In genomic region chr4:141762102-141762598, GRCm38 (mm10) we compare ENCODE assay signal across 23 mouse cellular contexts. TPM values are rescaled to one million over a fixed set of nuclear protein-coding genes. Genes with fewer than 3 reads are reported as not detected.
"Had no signal": no experiment of that assay in that cellular context is flagged by ENCODE, and none has a peak within 500 bp of the region (broad histone marks: within the 10 kb centered on the region; RNA-seq: fewer than 3 reads in every experiment).

No protein-coding gene starts in this region.

- H3K27me3 ChIP-seq: intestine, embryonic 15.5 days; kidney, embryonic 15.5 days; limb, embryonic 12.5 days; limb, embryonic 15.5 days; midbrain, embryonic 12.5 days; midbrain, embryonic 15.5 days; neural tube, embryonic 12.5 days; neural tube, embryonic 15.5 days had no signal

- H3K9ac ChIP-seq: intestine, embryonic 15.5 days; kidney, embryonic 15.5 days; limb, embryonic 12.5 days; limb, embryonic 15.5 days; lung, embryonic 14.5 days; midbrain, embryonic 12.5 days; midbrain, embryonic 15.5 days; neural tube, embryonic 12.5 days; neural tube, embryonic 15.5 days had no signal

- H3K9me3 ChIP-seq: intestine, embryonic 15.5 days; kidney, embryonic 15.5 days; limb, embryonic 12.5 days; limb, embryonic 15.5 days; midbrain, embryonic 12.5 days; midbrain, embryonic 15.5 days; neural tube, embryonic 12.5 days; neural tube, embryonic 15.5 days had no signal

- ATAC-seq: intestine, embryonic 15.5 days; lung, postnatal 0 days; midbrain, embryonic 15.5 days had no signal

- H3K27ac ChIP-seq: intestine, embryonic 15.5 days; kidney, embryonic 15.5 days; limb, embryonic 12.5 days; limb, embryonic 15.5 days; macrophage; midbrain, embryonic 12.5 days; midbrain, embryonic 15.5 days; neural tube, embryonic 12.5 days; neural tube, embryonic 15.5 days; stomach, postnatal 0 days had no signal

- H3K4me3 ChIP-seq: intestine, embryonic 15.5 days; kidney, embryonic 15.5 days; limb, embryonic 12.5 days; limb, embryonic 15.5 days; midbrain, embryonic 12.5 days; midbrain, embryonic 15.5 days; neural tube, embryonic 12.5 days; neural tube, embryonic 15.5 days had no signal

- H3K4me1 ChIP-seq: limb, embryonic 12.5 days; midbrain, embryonic 12.5 days; neural tube, embryonic 12.5 days had no signal

- H3K4me2 ChIP-seq: intestine, embryonic 15.5 days; kidney, embryonic 15.5 days; limb, embryonic 12.5 days; limb, embryonic 15.5 days; lung, embryonic 14.5 days; midbrain, embryonic 12.5 days; midbrain, embryonic 15.5 days; neural tube, embryonic 12.5 days; neural tube, embryonic 15.5 days had no signal

- DNase-seq: kidney, adult 18-20 months; kidney, postnatal 10 days; left cerebral cortex, postnatal 4 days; lung, embryonic 14.5 days; right cerebral cortex, adult 18-20 months; right cerebral cortex, postnatal 14 days; right cerebral cortex, postnatal 4 days; thymus, adult 2 months; thymus, postnatal 14 days had no signal

RNA-seq across cellular contexts. Expression of gene Agmat, which starts 15.7 kb away (rescaled TPM):
- total RNA-seq: layer of hippocampus, postnatal 14 days; left cerebral cortex, postnatal 4 days; megakaryocyte, adult 5-6 weeks had no signal
- polyA plus RNA-seq: limb, embryonic 12.5 days; limb, embryonic 15.5 days; lung, embryonic 14.5 days; macrophage; midbrain, embryonic 12.5 days; midbrain, embryonic 15.5 days; neural tube, embryonic 12.5 days; neural tube, embryonic 15.5 days; stomach, embryonic 14.5 days had no signal
